Mouse (Mus musculus): ENCODE measurements at regions not wholly inside any gene's neighbourhood (a gene's known extent, or its start where the extent isn't known, plus 50 kb on each side); places are given as distances from the start of the nearest gene placed in this dataset.

DNA sequence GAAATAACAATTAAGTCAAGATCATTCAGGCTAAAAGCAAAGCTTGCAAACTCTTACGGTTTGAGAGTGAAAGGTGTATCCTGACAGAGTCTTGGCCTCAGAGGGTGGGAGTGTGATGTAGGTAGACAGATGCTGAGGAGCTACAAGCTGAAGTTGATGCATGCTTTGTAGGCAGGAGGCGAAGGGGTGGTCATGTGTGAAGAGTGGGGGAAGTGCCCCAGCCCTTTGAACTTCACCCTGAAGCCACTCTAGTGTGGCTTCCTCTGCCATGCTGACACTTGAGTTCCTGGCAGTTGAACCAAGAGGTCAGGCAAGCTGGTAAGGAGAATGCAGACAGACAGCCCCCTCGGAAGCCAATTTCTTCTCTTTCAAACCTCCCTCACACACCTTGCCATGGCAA is 141.0 kb upstream of the Sox5 start:
- WGBS = 83% methylated on average over 3 of the region's 3 CpGs
- H3K9ac ChIP-seq (ENCODE audit: low read length) = no peak overlapping the region
- H3K27ac ChIP-seq (ENCODE audit: low read depth) = no peak overlapping the region
- H3K4me3 ChIP-seq (ENCODE audit: low read depth, low read length) = no peak overlapping the region
- H3K4me2 ChIP-seq (ENCODE audit: low read length) = no peak overlapping the region
- no peaks in the 10 kb centered on the region for H3K36me3 ChIP-seq (ENCODE audit: control insufficient read depth, insufficient read depth, low read length)
- no peaks in the 10 kb centered on the region for H3K27me3 ChIP-seq (replicated peaks; ENCODE audit: control insufficient read depth, insufficient read depth, low read length)
- no peak for DNase-seq (ENCODE audit: low spot score)
- no peak for ATAC-seq (replicated peaks; ENCODE audit: low FRiP score, low TSS enrichment, low read depth)
- H3K9me3 ChIP-seq (ENCODE audit: control insufficient read depth, low read length) = no peaks in the 10 kb centered on the region
- H3K4me1 ChIP-seq (replicated peaks; ENCODE audit: control insufficient read depth, insufficient read depth, low read length) = peaks cover 3% of the 10 kb centered on the region; the same call in 1 of the 2 replicates

DNA sequence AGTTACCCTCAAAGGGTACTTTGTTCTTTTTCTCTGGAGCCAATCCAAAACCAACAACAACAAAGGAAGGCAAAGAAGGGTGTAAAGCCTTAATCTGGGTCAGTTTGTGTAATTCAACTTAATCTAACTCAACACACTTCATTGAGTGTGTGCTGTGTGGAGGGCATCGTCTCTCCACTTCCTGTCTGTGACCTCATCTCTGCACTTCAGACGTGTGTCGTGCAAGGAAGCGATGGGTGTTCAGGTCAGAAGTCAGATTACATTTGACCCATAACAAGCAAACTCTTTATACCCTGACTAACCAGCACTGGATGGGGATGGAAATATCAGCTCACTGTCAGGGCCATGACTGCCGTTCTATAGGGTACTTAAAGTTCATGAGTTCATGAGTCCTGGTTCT is 138.0 kb upstream of the Sox5 start:
- no peak overlapping the region for H3K4me2 ChIP-seq (ENCODE audit: low read length)
- H3K27me3 ChIP-seq (replicated peaks; ENCODE audit: control insufficient read depth, insufficient read depth, low read length) = no peaks in the 10 kb centered on the region
- no peak for ATAC-seq (replicated peaks; ENCODE audit: low FRiP score, low TSS enrichment, low read depth)
- no peak for DNase-seq (ENCODE audit: low spot score)
- no peak overlapping the region for H3K27ac ChIP-seq (ENCODE audit: low read depth)
- no peak overlapping the region for H3K4me3 ChIP-seq (ENCODE audit: low read depth, low read length)
- WGBS = 42% methylated on average over 5 of the region's 5 CpGs
- no peaks in the 10 kb centered on the region for H3K36me3 ChIP-seq (ENCODE audit: control insufficient read depth, insufficient read depth, low read length)
- H3K4me1 ChIP-seq (replicated peaks; ENCODE audit: control insufficient read depth, insufficient read depth, low read length) = 0 out of 2 replicates have a peak, but pooled peaks cover 6% of the 10 kb centered on the region
- no peaks in the 10 kb centered on the region for H3K9me3 ChIP-seq (ENCODE audit: control insufficient read depth, low read length)
- H3K9ac ChIP-seq (ENCODE audit: low read length) = no peak overlapping the region

DNA sequence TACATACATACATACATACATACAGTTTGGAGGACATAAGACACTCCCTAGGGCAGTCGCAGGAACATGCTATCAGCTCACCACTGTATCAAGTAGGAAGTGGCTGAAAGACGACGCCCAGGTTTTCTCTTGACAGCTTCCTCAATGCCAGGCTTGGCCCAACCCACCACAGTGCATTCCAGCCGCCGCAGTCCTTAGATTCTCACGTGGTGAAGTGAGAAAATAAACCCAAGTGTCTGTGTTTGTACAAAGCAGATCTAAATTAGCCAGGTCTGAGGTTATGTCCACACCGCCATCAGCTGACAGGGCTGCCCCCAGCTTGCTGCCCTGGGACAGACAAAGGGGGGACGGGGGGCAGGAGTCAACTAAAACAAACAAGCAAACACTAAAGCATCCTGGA is 135.4 kb upstream of the Sox5 start:
- 0 out of 2 replicates have a peak, but pooled peaks cover 6% of the 10 kb centered on the region for H3K4me1 ChIP-seq (replicated peaks; ENCODE audit: control insufficient read depth, insufficient read depth, low read length)
- H3K9me3 ChIP-seq (ENCODE audit: control insufficient read depth, low read length) = no peaks in the 10 kb centered on the region
- peak; percentile 79 for ATAC-seq (replicated peaks; ENCODE audit: low FRiP score, low TSS enrichment, low read depth)
- WGBS = 21% methylated on average over 8 of the region's 8 CpGs
- no peaks in the 10 kb centered on the region for H3K27me3 ChIP-seq (replicated peaks; ENCODE audit: control insufficient read depth, insufficient read depth, low read length)
- no peak overlapping the region for H3K9ac ChIP-seq (ENCODE audit: low read length)
- DNase-seq (ENCODE audit: low spot score) = peak; percentile 54
- H3K4me2 ChIP-seq (ENCODE audit: low read length) = no peak overlapping the region
- H3K4me3 ChIP-seq (ENCODE audit: low read depth, low read length) = no peak overlapping the region
- H3K27ac ChIP-seq (ENCODE audit: low read depth) = no peak overlapping the region
- no peaks in the 10 kb centered on the region for H3K36me3 ChIP-seq (ENCODE audit: control insufficient read depth, insufficient read depth, low read length)

DNA sequence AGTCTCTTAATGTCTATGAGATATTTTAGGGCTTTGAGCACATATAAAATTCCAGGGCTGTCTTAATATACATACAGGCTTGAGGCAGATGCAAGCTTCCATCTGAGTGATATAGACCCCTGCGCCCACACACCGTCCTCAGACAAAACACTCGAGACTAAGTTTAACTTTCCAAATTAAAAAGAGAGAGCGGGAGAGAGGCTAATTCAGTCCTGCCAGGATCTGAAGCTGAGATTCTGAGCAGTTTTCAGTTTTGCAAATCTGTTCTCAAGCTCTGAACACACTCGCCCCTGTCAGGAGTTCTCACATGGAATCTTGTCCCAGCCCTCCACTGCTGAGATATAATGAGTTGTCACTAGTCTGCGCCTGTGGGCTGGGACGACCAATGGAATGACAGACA is 130.0 kb upstream of the Sox5 start:
- Histone ChIP-seq H3K9me3 (ENCODE audit: control insufficient read depth, low read length) (no peaks in the 10 kb centered on the region), H3K27me3 (replicated peaks; ENCODE audit: control insufficient read depth, insufficient read depth, low read length) (no peaks in the 10 kb centered on the region), H3K4me3 (ENCODE audit: low read depth, low read length) (no peak overlapping the region), H3K36me3 (ENCODE audit: control insufficient read depth, insufficient read depth, low read length) (no peaks in the 10 kb centered on the region), H3K9ac (ENCODE audit: low read length) (no peak overlapping the region), H3K4me1 (replicated peaks; ENCODE audit: control insufficient read depth, insufficient read depth, low read length) (no peaks in the 10 kb centered on the region), H3K4me2 (ENCODE audit: low read length) (no peak overlapping the region), H3K27ac (ENCODE audit: low read depth) (no peak overlapping the region)
- DNase-seq (ENCODE audit: low spot score) = no peak
- 81% methylated on average over 7 of the region's 7 CpGs for WGBS
- no peak for ATAC-seq (replicated peaks; ENCODE audit: low FRiP score, low TSS enrichment, low read depth)

DNA sequence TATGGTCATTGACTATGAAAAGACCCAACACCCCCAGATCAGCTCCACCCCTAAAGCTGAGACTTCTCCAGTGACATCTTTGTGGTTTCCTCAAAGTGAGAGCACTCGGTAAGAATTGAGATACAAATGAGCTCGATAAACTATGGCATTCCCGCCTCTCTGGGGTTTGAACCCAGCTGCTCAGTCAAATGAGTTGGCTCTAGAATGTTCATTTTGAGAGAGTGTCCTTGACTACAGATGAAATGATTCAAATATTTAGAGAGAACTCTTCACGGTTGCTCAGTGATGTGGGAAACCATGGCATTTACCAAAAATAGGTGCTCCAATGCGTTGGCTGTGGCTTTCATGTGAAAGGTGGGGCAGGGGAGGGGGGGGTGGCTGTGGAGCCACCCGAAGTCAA is 128.6 kb upstream of the Sox5 start:
- H3K4me1 ChIP-seq (replicated peaks; ENCODE audit: control insufficient read depth, insufficient read depth, low read length) = no peaks in the 10 kb centered on the region
- ATAC-seq (replicated peaks; ENCODE audit: low FRiP score, low TSS enrichment, low read depth) (no peak), DNase-seq (ENCODE audit: low spot score) (no peak)
- no peaks in the 10 kb centered on the region for H3K9me3 ChIP-seq (ENCODE audit: control insufficient read depth, low read length)
- 82% methylated on average over 6 of the region's 6 CpGs for WGBS
- H3K4me2 ChIP-seq (ENCODE audit: low read length) = no peak overlapping the region
- no peaks in the 10 kb centered on the region for H3K36me3 ChIP-seq (ENCODE audit: control insufficient read depth, insufficient read depth, low read length)
- no peak overlapping the region for H3K4me3 ChIP-seq (ENCODE audit: low read depth, low read length)
- H3K27me3 ChIP-seq (replicated peaks; ENCODE audit: control insufficient read depth, insufficient read depth, low read length) = no peaks in the 10 kb centered on the region
- no peak overlapping the region for H3K9ac ChIP-seq (ENCODE audit: low read length)
- no peak overlapping the region for H3K27ac ChIP-seq (ENCODE audit: low read depth)

DNA sequence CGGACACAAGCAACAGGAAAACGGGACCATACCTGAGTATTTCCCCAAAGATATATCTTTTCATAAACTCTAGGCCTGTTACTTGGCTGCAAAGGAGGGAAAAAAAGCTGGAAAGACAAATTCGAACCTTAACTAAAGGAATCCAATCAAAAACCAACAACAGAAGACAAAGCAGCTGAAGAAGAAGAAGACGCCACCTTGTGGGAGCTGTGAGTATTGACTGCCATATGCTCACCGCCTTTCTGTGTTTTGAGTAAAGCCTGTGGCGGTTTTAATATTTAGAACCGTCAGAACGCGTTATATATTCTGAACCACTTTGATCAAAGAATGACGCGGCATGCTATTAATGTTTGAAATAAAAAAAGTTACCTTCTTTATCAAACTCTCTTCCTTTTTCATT is 126.9 kb upstream of the Sox5 start:
- Histone ChIP-seq H3K27ac (ENCODE audit: low read depth) (no peak overlapping the region), H3K4me1 (replicated peaks; ENCODE audit: control insufficient read depth, insufficient read depth, low read length) (no peaks in the 10 kb centered on the region), H3K9ac (ENCODE audit: low read length) (no peak overlapping the region), H3K4me2 (ENCODE audit: low read length) (no peak overlapping the region), H3K27me3 (replicated peaks; ENCODE audit: control insufficient read depth, insufficient read depth, low read length) (no peaks in the 10 kb centered on the region), H3K36me3 (ENCODE audit: control insufficient read depth, insufficient read depth, low read length) (no peaks in the 10 kb centered on the region), H3K9me3 (ENCODE audit: control insufficient read depth, low read length) (no peaks in the 10 kb centered on the region), H3K4me3 (ENCODE audit: low read depth, low read length) (no peak overlapping the region)
- ATAC-seq (replicated peaks; ENCODE audit: low FRiP score, low TSS enrichment, low read depth) (no peak), DNase-seq (ENCODE audit: low spot score) (no peak)
- WGBS = 91% methylated on average over 11 of the region's 11 CpGs

DNA sequence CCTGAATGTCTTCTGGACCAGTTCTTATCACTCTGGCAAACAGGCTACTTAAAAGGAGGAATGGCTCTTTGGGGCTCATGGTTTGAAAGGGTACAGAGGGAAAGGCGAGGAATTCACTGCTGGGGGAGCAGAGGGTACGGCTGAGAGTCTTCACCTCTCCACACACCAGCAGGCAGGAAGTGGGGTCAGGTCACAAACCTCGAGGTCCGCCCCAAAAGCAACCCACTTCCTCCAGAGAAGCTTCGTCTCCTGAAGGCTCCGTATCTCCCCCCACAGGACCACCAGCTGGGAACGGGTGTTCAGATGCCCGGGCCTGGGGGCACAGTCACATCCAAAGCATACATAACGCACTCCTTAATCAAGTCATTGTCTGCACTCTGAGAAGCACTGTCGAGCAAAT is 121.4 kb upstream of the Sox5 start:
- Histone ChIP-seq H3K4me2 (ENCODE audit: low read length) (no peak overlapping the region), H3K9ac (ENCODE audit: low read length) (no peak overlapping the region), H3K36me3 (ENCODE audit: control insufficient read depth, insufficient read depth, low read length) (no peaks in the 10 kb centered on the region), H3K27ac (ENCODE audit: low read depth) (no peak overlapping the region), H3K9me3 (ENCODE audit: control insufficient read depth, low read length) (no peaks in the 10 kb centered on the region), H3K27me3 (replicated peaks; ENCODE audit: control insufficient read depth, insufficient read depth, low read length) (no peaks in the 10 kb centered on the region), H3K4me3 (ENCODE audit: low read depth, low read length) (no peak overlapping the region), H3K4me1 (replicated peaks; ENCODE audit: control insufficient read depth, insufficient read depth, low read length) (no peaks in the 10 kb centered on the region)
- ATAC-seq (replicated peaks; ENCODE audit: low FRiP score, low TSS enrichment, low read depth) (no peak), DNase-seq (ENCODE audit: low spot score) (no peak)
- 57% methylated on average over 10 of the region's 10 CpGs for WGBS

DNA sequence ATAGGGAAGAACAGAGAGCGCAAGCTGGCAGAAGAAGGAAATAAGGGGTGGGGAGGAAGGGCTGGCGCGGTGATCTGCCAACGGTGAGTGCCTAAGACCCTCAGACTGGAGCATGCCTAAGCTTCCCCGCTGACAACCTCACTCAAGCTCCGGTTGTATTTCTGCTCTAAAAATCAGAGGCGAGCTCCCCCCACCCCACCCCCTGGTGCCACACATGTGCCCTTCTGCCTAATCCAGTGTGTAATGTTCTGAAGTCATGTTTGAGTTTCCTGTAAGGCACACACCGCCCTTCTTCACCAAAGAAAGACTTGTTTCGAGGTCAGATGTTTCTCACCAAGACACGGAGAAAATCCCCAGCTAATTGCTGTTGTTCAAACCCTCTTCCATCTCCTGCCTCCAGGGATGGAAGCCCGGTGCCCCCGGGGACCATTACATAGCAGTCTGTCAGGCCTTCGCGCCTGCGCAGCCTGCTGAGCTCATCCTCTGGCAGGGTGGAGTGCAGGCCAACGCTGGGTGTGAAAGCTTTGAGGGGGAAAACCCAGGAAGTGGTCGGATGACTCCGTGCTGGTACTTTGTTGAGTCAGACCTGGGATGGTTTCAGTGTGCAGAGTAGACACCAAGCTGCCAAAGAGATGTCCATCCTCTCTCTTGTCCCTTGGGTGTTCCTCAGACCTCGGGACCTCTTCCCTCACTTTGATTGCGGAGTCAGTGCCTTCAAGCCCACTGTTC is 120.7 kb upstream of the Sox5 start:
- Histone ChIP-seq H3K9me3 (ENCODE audit: control insufficient read depth, low read length) (no peaks in the 10 kb centered on the region), H3K9ac (ENCODE audit: low read length) (no peak overlapping the region), H3K27me3 (replicated peaks; ENCODE audit: control insufficient read depth, insufficient read depth, low read length) (no peaks in the 10 kb centered on the region), H3K27ac (ENCODE audit: low read depth) (no peak overlapping the region), H3K4me3 (ENCODE audit: low read depth, low read length) (no peak overlapping the region), H3K4me2 (ENCODE audit: low read length) (no peak overlapping the region), H3K4me1 (replicated peaks; ENCODE audit: control insufficient read depth, insufficient read depth, low read length) (no peaks in the 10 kb centered on the region), H3K36me3 (ENCODE audit: control insufficient read depth, insufficient read depth, low read length) (no peaks in the 10 kb centered on the region)
- ATAC-seq (replicated peaks; ENCODE audit: low FRiP score, low TSS enrichment, low read depth) (no peak), DNase-seq (ENCODE audit: low spot score) (no peak)
- WGBS = 68% methylated on average over 20 of the region's 20 CpGs

DNA sequence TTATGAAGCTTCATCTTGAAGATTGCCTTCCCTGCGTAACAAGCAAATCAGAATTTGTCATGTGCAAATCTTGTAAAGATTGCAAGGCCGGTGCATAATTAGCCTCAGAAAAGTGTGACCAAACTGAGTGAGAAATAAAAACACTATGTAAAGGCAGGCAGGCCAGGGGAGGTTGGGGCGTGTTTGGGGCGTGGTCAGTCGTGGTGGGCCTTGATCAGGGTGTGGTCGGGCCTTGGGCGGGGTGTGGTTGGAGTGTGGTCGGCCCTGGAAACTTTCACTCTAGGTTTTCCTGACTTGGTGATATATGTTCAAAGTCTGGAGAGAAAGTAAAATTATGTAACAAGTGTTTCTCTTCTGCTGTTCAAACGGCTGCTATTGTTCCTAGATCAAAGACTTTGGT is 120.0 kb upstream of the Sox5 start:
- no peaks in the 10 kb centered on the region for H3K9me3 ChIP-seq (ENCODE audit: control insufficient read depth, low read length)
- 68% methylated on average over 9 of the region's 9 CpGs for WGBS
- H3K27ac ChIP-seq (ENCODE audit: low read depth) = no peak overlapping the region
- no peaks in the 10 kb centered on the region for H3K4me1 ChIP-seq (replicated peaks; ENCODE audit: control insufficient read depth, insufficient read depth, low read length)
- H3K27me3 ChIP-seq (replicated peaks; ENCODE audit: control insufficient read depth, insufficient read depth, low read length) = no peaks in the 10 kb centered on the region
- ATAC-seq (replicated peaks; ENCODE audit: low FRiP score, low TSS enrichment, low read depth) = no peak
- DNase-seq (ENCODE audit: low spot score) = no peak
- no peaks in the 10 kb centered on the region for H3K36me3 ChIP-seq (ENCODE audit: control insufficient read depth, insufficient read depth, low read length)
- no peak overlapping the region for H3K4me2 ChIP-seq (ENCODE audit: low read length)
- H3K4me3 ChIP-seq (ENCODE audit: low read depth, low read length) = no peak overlapping the region
- no peak overlapping the region for H3K9ac ChIP-seq (ENCODE audit: low read length)

Data from intestine, embryonic 14.5 days (tissue).